Mouse (Mus musculus): ENCODE data around the gene F2rl1. TPM values are rescaled to one million over a fixed set of nuclear protein-coding genes. Genes with fewer than 3 reads are reported as not detected.
A peak's percentile ranks its signal among the peaks of the same experiment; 100 is the strongest.
"Not testable (repeated sequence)": the region's sequence is repeated elsewhere in the genome, so short reads cannot be mapped to it uniquely, and the experiment has no call there.

The F2rl1 gene
- polyA plus RNA-seq, 1 experiment = 0.44 TPM

GRCm38 (mm10) chr13:95549421-95549820, 24.4 kb upstream of the F2rl1 start:
- peak; percentile 31 for DNase-seq (ENCODE audit: low read depth)
- no peak for TF ChIP-seq CTCF (IDR thresholded peaks at IDR 0.05; ENCODE audit: borderline replicate concordance, extremely low read depth, insufficient read depth, insufficient read length)
- no peak for TF ChIP-seq POLR2A (IDR thresholded peaks at IDR 0.05; ENCODE audit: borderline replicate concordance, extremely low read depth, insufficient read depth, insufficient read length, poor library complexity, severe bottlenecking)

DNA sequence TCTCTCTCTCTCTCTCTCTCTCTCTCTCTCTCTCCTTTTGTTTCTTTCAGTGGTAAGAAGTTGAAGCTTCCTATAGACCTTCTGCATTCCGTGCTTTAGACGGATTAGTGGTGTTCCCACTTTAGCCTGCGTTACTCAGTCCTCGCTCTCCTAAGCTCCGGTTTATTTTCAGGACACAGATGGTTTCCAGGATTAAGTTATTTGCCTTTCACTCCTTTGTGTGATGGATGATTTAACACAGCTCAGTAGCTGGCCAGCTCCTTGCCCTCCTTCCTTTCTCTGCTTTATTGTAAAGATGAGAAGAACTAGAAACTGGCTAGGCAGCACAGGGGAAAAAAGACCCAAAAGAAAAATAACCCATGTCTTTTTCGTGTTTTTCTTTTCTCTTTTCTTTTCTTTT, 23.8 kb upstream of the F2rl1 start:
- TF ChIP-seq POLR2A (IDR thresholded peaks at IDR 0.05; ENCODE audit: borderline replicate concordance, extremely low read depth, insufficient read depth, insufficient read length, poor library complexity, severe bottlenecking) (no peak), CTCF (IDR thresholded peaks at IDR 0.05; ENCODE audit: borderline replicate concordance, extremely low read depth, insufficient read depth, insufficient read length) (no peak)
- DNase-seq (ENCODE audit: low read depth) = peak; percentile 68

DNA sequence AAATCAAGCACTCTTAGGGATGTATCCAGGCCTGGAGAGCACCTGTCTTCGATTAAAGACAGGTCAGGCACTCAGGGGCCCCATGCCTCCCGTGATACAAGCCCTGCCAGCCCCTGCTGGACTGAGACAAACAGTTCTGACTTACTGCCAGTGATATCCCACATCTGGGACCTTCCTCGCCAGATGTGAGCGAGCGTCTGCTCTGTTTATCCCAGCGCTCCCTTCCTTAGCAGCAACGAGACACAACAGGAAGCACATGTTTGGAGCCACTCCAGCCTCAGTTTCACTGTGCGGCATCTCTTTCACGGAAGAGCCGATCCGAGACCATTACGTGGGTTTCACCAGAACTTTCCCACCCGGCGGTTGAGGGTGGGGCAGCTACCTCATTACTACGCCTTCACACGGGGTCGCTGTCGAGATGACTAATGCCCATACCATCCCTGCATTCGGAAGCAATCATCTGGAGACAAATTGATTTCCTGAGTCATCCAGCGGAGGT, 23.3 kb upstream of the F2rl1 start:
- no peak for TF ChIP-seq CTCF (IDR thresholded peaks at IDR 0.05; ENCODE audit: borderline replicate concordance, extremely low read depth, insufficient read depth, insufficient read length)
- no peak for TF ChIP-seq POLR2A (IDR thresholded peaks at IDR 0.05; ENCODE audit: borderline replicate concordance, extremely low read depth, insufficient read depth, insufficient read length, poor library complexity, severe bottlenecking)
- DNase-seq (ENCODE audit: low read depth) = peak; percentile 49

GRCm38 (mm10) chr13:95547090-95547611, 22.1 kb upstream of the F2rl1 start:
- DNase-seq (ENCODE audit: low read depth) = peak; percentile 70
- TF ChIP-seq POLR2A (IDR thresholded peaks at IDR 0.05; ENCODE audit: borderline replicate concordance, extremely low read depth, insufficient read depth, insufficient read length, poor library complexity, severe bottlenecking) (no peak), CTCF (IDR thresholded peaks at IDR 0.05; ENCODE audit: borderline replicate concordance, extremely low read depth, insufficient read depth, insufficient read length) (no peak)

- no peak for DNase-seq (ENCODE audit: low read depth)
- TF ChIP-seq POLR2A (IDR thresholded peaks at IDR 0.05; ENCODE audit: borderline replicate concordance, extremely low read depth, insufficient read depth, insufficient read length, poor library complexity, severe bottlenecking) = no peak
- no peak for TF ChIP-seq CTCF (IDR thresholded peaks at IDR 0.05; ENCODE audit: borderline replicate concordance, extremely low read depth, insufficient read depth, insufficient read length)
Measured at GRCm38 (mm10) chr13:95546251-95546650, 21.2 kb upstream of the F2rl1 start.

DNA sequence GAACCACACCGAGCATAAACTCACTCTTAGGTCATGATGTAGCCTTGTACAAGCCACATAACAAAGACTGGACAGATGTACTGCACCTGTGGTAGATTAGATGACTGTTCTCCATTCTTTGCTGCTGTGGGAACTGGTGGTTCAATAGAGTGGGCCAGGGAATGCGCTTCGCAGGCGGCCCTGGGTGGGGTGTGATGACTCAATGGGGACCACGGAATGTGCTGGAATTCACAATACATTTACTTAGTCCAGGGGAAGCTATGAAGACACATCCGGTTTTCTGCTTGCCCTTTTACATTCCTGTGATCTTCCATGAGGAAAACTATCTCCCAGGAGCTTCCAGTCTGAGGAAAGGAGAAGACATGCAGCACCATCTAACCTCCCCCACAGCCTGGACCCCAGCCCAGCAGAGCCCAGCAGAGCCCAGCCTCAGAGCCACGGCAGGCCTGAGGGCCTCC, 20.7 kb upstream of the F2rl1 start:
- no peak for DNase-seq (ENCODE audit: low read depth)
- no peak for TF ChIP-seq POLR2A (IDR thresholded peaks at IDR 0.05; ENCODE audit: borderline replicate concordance, extremely low read depth, insufficient read depth, insufficient read length, poor library complexity, severe bottlenecking)

GRCm38 (mm10) chr13:95538021-95538420, 13.0 kb upstream of the F2rl1 start:
- peak; percentile 60 for DNase-seq (ENCODE audit: low read depth)
- TF ChIP-seq CTCF (IDR thresholded peaks at IDR 0.05; ENCODE audit: borderline replicate concordance, extremely low read depth, insufficient read depth, insufficient read length) = no peak
- TF ChIP-seq POLR2A (IDR thresholded peaks at IDR 0.05; ENCODE audit: borderline replicate concordance, extremely low read depth, insufficient read depth, insufficient read length, poor library complexity, severe bottlenecking) = no peak

DNA sequence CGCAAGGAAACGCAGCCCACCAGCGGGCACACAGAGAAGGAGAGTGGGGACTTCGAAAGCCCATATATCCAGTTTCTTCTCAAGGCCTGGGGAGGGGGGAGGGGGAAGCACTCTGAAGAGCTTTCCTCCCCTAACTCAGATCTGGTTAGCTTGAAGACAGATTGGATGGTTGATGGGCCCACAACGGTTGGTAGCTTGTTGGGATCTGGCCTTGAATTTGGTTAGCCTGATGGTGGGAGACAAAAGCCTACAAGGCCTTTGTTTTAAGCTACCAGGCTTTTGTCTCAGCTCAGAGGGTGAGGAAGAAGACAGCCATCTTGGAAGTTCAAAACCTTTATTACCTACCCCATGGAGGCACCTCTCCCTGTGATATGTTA, 11.1 kb upstream of the F2rl1 start:
- no peak for TF ChIP-seq CTCF (IDR thresholded peaks at IDR 0.05; ENCODE audit: borderline replicate concordance, extremely low read depth, insufficient read depth, insufficient read length)
- no peak for TF ChIP-seq POLR2A (IDR thresholded peaks at IDR 0.05; ENCODE audit: borderline replicate concordance, extremely low read depth, insufficient read depth, insufficient read length, poor library complexity, severe bottlenecking)
- no peak for DNase-seq (ENCODE audit: low read depth)

DNA sequence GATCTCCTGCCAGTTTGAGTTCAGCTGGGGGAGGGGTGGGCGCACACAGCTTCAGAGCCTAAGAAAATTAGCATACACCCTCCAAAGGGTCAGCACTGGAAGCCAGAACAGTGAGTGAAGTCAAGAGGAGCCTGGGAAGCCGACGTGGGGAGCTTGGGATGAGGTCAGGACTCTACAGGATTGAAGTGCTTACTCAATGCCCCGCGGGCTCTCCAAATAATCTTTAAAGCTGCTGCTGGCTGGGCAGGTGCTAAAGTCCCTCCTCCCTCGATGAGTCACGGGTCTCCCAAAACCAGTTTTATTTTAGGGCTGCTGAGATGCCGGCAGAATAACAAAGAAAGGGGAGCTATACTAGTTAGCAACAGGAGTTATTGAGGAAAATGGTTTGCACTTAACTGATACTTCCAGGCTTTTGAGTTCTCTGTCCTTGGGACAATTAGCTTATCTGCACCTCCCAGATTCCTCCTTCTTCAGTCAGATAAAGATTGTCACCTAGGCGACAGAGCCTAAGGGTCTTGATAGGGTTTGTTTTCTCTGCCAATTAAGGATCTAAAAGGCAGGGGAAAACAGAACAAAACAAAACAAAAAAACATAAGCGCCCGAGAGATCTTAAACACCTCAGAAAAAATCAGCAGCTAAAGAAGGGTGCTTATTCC, 10.6 kb upstream of the F2rl1 start:
- DNase-seq (ENCODE audit: low read depth) = peak; percentile 51
- TF ChIP-seq CTCF (IDR thresholded peaks at IDR 0.05; ENCODE audit: borderline replicate concordance, extremely low read depth, insufficient read depth, insufficient read length) (no peak), POLR2A (IDR thresholded peaks at IDR 0.05; ENCODE audit: borderline replicate concordance, extremely low read depth, insufficient read depth, insufficient read length, poor library complexity, severe bottlenecking) (no peak)

GRCm38 (mm10) chr13:95535026-95535425, 10.0 kb upstream of the F2rl1 start:
- peak; percentile 47 for DNase-seq (ENCODE audit: low read depth)
- TF ChIP-seq POLR2A (IDR thresholded peaks at IDR 0.05; ENCODE audit: borderline replicate concordance, extremely low read depth, insufficient read depth, insufficient read length, poor library complexity, severe bottlenecking) (no peak), CTCF (IDR thresholded peaks at IDR 0.05; ENCODE audit: borderline replicate concordance, extremely low read depth, insufficient read depth, insufficient read length) (no peak)

GRCm38 (mm10) chr13:95534131-95534561, 9.1 kb upstream of the F2rl1 start:
- DNase-seq (ENCODE audit: low read depth) = peak; percentile 93
- TF ChIP-seq CTCF (IDR thresholded peaks at IDR 0.05; ENCODE audit: borderline replicate concordance, extremely low read depth, insufficient read depth, insufficient read length) (no peak), POLR2A (IDR thresholded peaks at IDR 0.05; ENCODE audit: borderline replicate concordance, extremely low read depth, insufficient read depth, insufficient read length, poor library complexity, severe bottlenecking) (no peak)

DNA sequence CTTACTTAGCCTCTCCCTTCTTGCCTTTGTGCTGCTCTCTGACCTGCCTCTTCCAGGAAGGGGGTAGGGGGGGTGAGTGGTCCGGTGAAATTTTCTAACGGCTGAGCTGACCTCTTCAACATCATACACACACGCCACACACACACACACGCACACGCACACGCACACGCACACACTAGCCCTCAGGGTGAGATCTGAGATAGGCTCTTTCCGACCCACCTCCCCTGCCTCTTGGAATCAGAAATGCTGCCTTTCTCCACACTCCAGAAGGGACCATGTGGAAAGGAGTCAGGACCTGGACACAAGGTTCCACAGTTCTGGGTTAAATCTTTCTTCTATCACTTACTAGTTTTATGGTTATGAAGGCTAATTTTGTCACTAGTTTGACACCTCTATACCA, 8.6 kb upstream of the F2rl1 start:
- DNase-seq (ENCODE audit: low read depth) = peak; percentile 22
- TF ChIP-seq CTCF (IDR thresholded peaks at IDR 0.05; ENCODE audit: borderline replicate concordance, extremely low read depth, insufficient read depth, insufficient read length) (no peak), POLR2A (IDR thresholded peaks at IDR 0.05; ENCODE audit: borderline replicate concordance, extremely low read depth, insufficient read depth, insufficient read length, poor library complexity, severe bottlenecking) (no peak)

GRCm38 (mm10) chr13:95533121-95533520, 8.1 kb upstream of the F2rl1 start:
- DNase-seq (ENCODE audit: low read depth) = not testable (repeated sequence)

All from brain, embryonic 14.5 days (tissue).